ENCODE assay signal across 10 mouse cellular contexts in genomic region chr17:5004706-5005105, GRCm38 (mm10). TPM values are rescaled to one million over a fixed set of nuclear protein-coding genes. Genes with fewer than 3 reads are reported as not detected.
A peak's percentile ranks its signal among the peaks of the same experiment; 100 is the strongest.
DNase-seq lines count a peak whose midpoint lies in the region; ATAC-seq lines count a peak whose summit lies in the region.
"Had no signal": no experiment of that assay in that cellular context is flagged by ENCODE, and none has a peak within 500 bp of the region (broad histone marks: within the 10 kb centered on the region; RNA-seq: fewer than 3 reads in every experiment).

No protein-coding gene starts in this region.

- 0 out of 2 replicates have a peak overlapping the region, but pooled peaks have one; percentile 35 for H3K27ac ChIP-seq in hindbrain, embryonic 13.5 days
- no peak overlapping the region for H3K27ac ChIP-seq in hindbrain, embryonic 11.5 days (ENCODE audit: low read depth, low read length)
- H3K27ac ChIP-seq in midbrain, embryonic 11.5 days (ENCODE audit: low read depth, low read length) = no peak overlapping the region
- H3K27ac ChIP-seq in midbrain, embryonic 15.5 days = no peak overlapping the region
- H3K27ac ChIP-seq in stomach, embryonic 15.5 days = no peak overlapping the region
- H3K27ac ChIP-seq: midbrain, embryonic 12.5 days had no signal

- no peak for ATAC-seq in hindbrain, embryonic 13.5 days (ENCODE audit: low FRiP score)
- ATAC-seq in hindbrain, embryonic 11.5 days (ENCODE audit: low FRiP score) = no peak
- ATAC-seq in midbrain, embryonic 11.5 days (ENCODE audit: low FRiP score) = no peak
- no peak for ATAC-seq in midbrain, embryonic 15.5 days (replicated peaks)
- 0 out of 2 replicates have a peak, but pooled peaks have one; percentile 16 for ATAC-seq in granulocyte monocyte progenitor cell, adult 5-6 weeks (replicated peaks; ENCODE audit: poor library complexity, severe bottlenecking)
- ATAC-seq in stomach, embryonic 15.5 days (ENCODE audit: insufficient read depth, low FRiP score, low read depth) = no peak
- ATAC-seq in CD4-positive, CD25-positive, alpha-beta regulatory T cell, adult 4 months = no peak

- peak overlapping the region; percentile 21 for H3K4me2 ChIP-seq in hindbrain, embryonic 13.5 days
- no peak overlapping the region for H3K4me2 ChIP-seq in hindbrain, embryonic 11.5 days (replicated peaks; ENCODE audit: low read depth, low read length)
- H3K4me2 ChIP-seq in midbrain, embryonic 11.5 days = 0 out of 2 replicates have a peak overlapping the region, but pooled peaks have one; percentile 4
- H3K4me2 ChIP-seq in midbrain, embryonic 15.5 days = no peak overlapping the region
- H3K4me2 ChIP-seq in stomach, embryonic 15.5 days = 0 out of 2 replicates have a peak overlapping the region, but pooled peaks have one; percentile 8
- H3K4me2 ChIP-seq: midbrain, embryonic 12.5 days had no signal

- H3K4me3 ChIP-seq in hindbrain, embryonic 13.5 days = no peak overlapping the region
- H3K4me3 ChIP-seq in hindbrain, embryonic 11.5 days (ENCODE audit: low read depth, low read length) = no peak overlapping the region
- no peak overlapping the region for H3K4me3 ChIP-seq in midbrain, embryonic 11.5 days (ENCODE audit: low read depth, low read length)
- no peak overlapping the region for H3K4me3 ChIP-seq in midbrain, embryonic 15.5 days
- H3K4me3 ChIP-seq in stomach, embryonic 15.5 days (replicated peaks) = no peak overlapping the region
- H3K4me3 ChIP-seq: midbrain, embryonic 12.5 days had no signal

- WGBS in hindbrain, embryonic 13.5 days = 46% methylated on average over 5 of the region's 5 CpGs
- 56% methylated on average over 5 of the region's 5 CpGs for WGBS in hindbrain, embryonic 11.5 days
- WGBS in midbrain, embryonic 11.5 days = 36% methylated on average over 5 of the region's 5 CpGs
- WGBS in midbrain, embryonic 15.5 days = 33% methylated on average over 5 of the region's 5 CpGs
- 56% methylated on average over 5 of the region's 5 CpGs for WGBS in stomach, embryonic 15.5 days

- no peaks in the 10 kb centered on the region for H3K27me3 ChIP-seq in hindbrain, embryonic 13.5 days
- no peaks in the 10 kb centered on the region for H3K27me3 ChIP-seq in hindbrain, embryonic 11.5 days (ENCODE audit: control insufficient read depth, insufficient read depth, low read length)
- H3K27me3 ChIP-seq in midbrain, embryonic 11.5 days (ENCODE audit: control insufficient read depth, insufficient read depth, low read length) = no peaks in the 10 kb centered on the region
- no peaks in the 10 kb centered on the region for H3K27me3 ChIP-seq in midbrain, embryonic 15.5 days (replicated peaks)
- H3K27me3 ChIP-seq in stomach, embryonic 15.5 days (replicated peaks) = no peaks in the 10 kb centered on the region

- H3K9me3 ChIP-seq in hindbrain, embryonic 13.5 days = no peaks in the 10 kb centered on the region
- H3K9me3 ChIP-seq in hindbrain, embryonic 11.5 days (ENCODE audit: control insufficient read depth, low read length) = no peaks in the 10 kb centered on the region
- H3K9me3 ChIP-seq in midbrain, embryonic 11.5 days (ENCODE audit: control insufficient read depth, low read length) = no peaks in the 10 kb centered on the region
- no peaks in the 10 kb centered on the region for H3K9me3 ChIP-seq in midbrain, embryonic 15.5 days
- H3K9me3 ChIP-seq in stomach, embryonic 15.5 days = no peaks in the 10 kb centered on the region
- H3K9me3 ChIP-seq: midbrain, embryonic 12.5 days had no signal

- DNase-seq in hindbrain, embryonic 11.5 days (ENCODE audit: low spot score) = no peak
- DNase-seq in midbrain, embryonic 11.5 days (ENCODE audit: low spot score, missing footprints) = no peak
- DNase-seq: cerebellum, adult 2 months; layer of hippocampus, postnatal 36 days had no signal

- H3K9ac ChIP-seq in hindbrain, embryonic 13.5 days = no peak overlapping the region
- H3K9ac ChIP-seq in hindbrain, embryonic 11.5 days (ENCODE audit: low read depth, low read length) = no peak overlapping the region
- H3K9ac ChIP-seq in midbrain, embryonic 11.5 days (ENCODE audit: low read length) = no peak overlapping the region
- no peak overlapping the region for H3K9ac ChIP-seq in midbrain, embryonic 15.5 days
- no peak overlapping the region for H3K9ac ChIP-seq in stomach, embryonic 15.5 days

- H3K36me3 ChIP-seq in hindbrain, embryonic 13.5 days = no peaks in the 10 kb centered on the region
- no peaks in the 10 kb centered on the region for H3K36me3 ChIP-seq in hindbrain, embryonic 11.5 days (ENCODE audit: control insufficient read depth, insufficient read depth, low read length)
- H3K36me3 ChIP-seq in midbrain, embryonic 11.5 days (ENCODE audit: control insufficient read depth, insufficient read depth, low read length) = no peaks in the 10 kb centered on the region
- no peaks in the 10 kb centered on the region for H3K36me3 ChIP-seq in midbrain, embryonic 15.5 days (replicated peaks)
- H3K36me3 ChIP-seq in stomach, embryonic 15.5 days = no peaks in the 10 kb centered on the region
- H3K36me3 ChIP-seq: midbrain, embryonic 12.5 days had no signal

- H3K4me1 ChIP-seq in hindbrain, embryonic 13.5 days (replicated peaks) = peaks cover 97% of the 10 kb centered on the region
- H3K4me1 ChIP-seq in hindbrain, embryonic 11.5 days (replicated peaks; ENCODE audit: control insufficient read depth, insufficient read depth, low read length) = peaks cover 39% of the 10 kb centered on the region
- peaks cover 74% of the 10 kb centered on the region for H3K4me1 ChIP-seq in midbrain, embryonic 11.5 days (ENCODE audit: control insufficient read depth, insufficient read depth, low read length)
- peaks cover 97% of the 10 kb centered on the region for H3K4me1 ChIP-seq in midbrain, embryonic 15.5 days
- H3K4me1 ChIP-seq in stomach, embryonic 15.5 days = peaks cover 74% of the 10 kb centered on the region

RNA-seq across cellular contexts. Expression of gene Arid1b, which starts 10.6 kb away (rescaled TPM):
- polyA plus RNA-seq in hindbrain, embryonic 13.5 days (2015; fragmentation: Nextera tagmentation; extraction: Ambion mirVana) = 14.8 and 16.1 TPM in 2 replicates
- polyA plus RNA-seq in hindbrain, embryonic 11.5 days (2014; fragmentation: Nextera tagmentation; extraction: Ambion mirVana) = 13.1 and 18.6 TPM in 2 replicates
- 11.6 and 12.2 TPM in 2 replicates for polyA plus RNA-seq in midbrain, embryonic 11.5 days (2014; fragmentation: Nextera tagmentation; extraction: Ambion mirVana)
- polyA plus RNA-seq in midbrain, embryonic 15.5 days (2015; fragmentation: Nextera tagmentation; extraction: Ambion mirVana) = 14.4 and 16.5 TPM in 2 replicates
- 39.2 and 51.1 TPM in 2 replicates for total RNA-seq in granulocyte monocyte progenitor cell, adult 5-6 weeks (2014; fragmentation: Nextera tagmentation)
- 24.1 and 29.4 TPM in 2 replicates for total RNA-seq in granulocyte monocyte progenitor cell, adult 5-6 weeks (2017)
- polyA plus RNA-seq in stomach, embryonic 15.5 days (2015; fragmentation: Nextera tagmentation; extraction: Ambion mirVana) = 11.2 and 11.4 TPM in 2 replicates
- polyA plus RNA-seq in CD4-positive, CD25-positive, alpha-beta regulatory T cell, adult 4 months (2017; shearing (Covaris generic)) = 10 to 100 TPM; 12.5 to 16.0 TPM

Comparison
In these comparisons a context has a peak if more than half of its experiments do, and no peak if none do; other contexts are left out.
1. H3K4me2 ChIP-seq: peak in hindbrain, embryonic 13.5 days (single experiment), midbrain, embryonic 11.5 days (single experiment) and stomach, embryonic 15.5 days (single experiment); none in hindbrain, embryonic 11.5 days (single experiment) and midbrain, embryonic 15.5 days (single experiment).